Mouse (Mus musculus) E14TG2a.4 (cell line): ENCODE results near the gene Speer4d.
"Not testable (repeated sequence)": the region's sequence is repeated elsewhere in the genome, so short reads cannot be mapped to it uniquely, and the experiment has no call there.

Experiments
- CTCF ChIP-seq: conservative IDR thresholded peaks from 2 replicates; pipeline ENCODE4 v1.5.1; 2014; ENCODE audit warnings: low read length
- NANOG ChIP-seq: IDR thresholded peaks from 2 replicates; pipeline ENCODE4 v1.6.1; 2014; ENCODE audit warnings: borderline replicate concordance, low read length, mixed read lengths

DNA sequence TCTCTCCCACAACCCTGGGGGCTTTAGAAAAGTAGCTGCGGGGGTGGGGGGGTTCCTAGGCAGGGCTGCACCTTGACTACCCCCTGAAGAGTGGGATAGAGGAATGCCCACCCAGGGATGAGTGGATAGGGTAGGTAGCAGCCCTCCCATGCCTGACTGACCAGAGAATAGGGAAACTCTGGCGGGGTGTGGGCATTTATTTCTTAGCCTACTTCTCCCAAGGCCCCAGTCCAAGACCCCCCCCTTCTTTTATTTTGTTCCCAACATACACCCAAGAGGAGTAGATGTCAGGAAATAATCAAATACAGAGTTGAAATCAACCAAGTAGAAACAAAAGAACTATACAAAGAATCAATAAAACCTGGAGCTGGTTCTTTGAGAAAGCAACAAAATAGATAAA, 18.8 kb downstream of the Speer4d start:
- TF ChIP-seq CTCF, NANOG: not testable (repeated sequence)
